Mouse (Mus musculus) liver, postnatal 0 days (tissue): Measurements from ENCODE around the gene Vtcn1.

Experiments
- CTCF ChIP-seq: sonication (generic); IDR thresholded peaks from 2 replicates; pipeline ENCODE4 v1.5.1; 2016; ENCODE audit warnings: antibody characterized with exemption, low read depth
- EP300 ChIP-seq: IDR thresholded peaks from 2 replicates; pipeline ENCODE4 v1.6.1; 2016; ENCODE audit warnings: antibody characterized with exemption, low read depth, mild to moderate bottlenecking

DNA sequence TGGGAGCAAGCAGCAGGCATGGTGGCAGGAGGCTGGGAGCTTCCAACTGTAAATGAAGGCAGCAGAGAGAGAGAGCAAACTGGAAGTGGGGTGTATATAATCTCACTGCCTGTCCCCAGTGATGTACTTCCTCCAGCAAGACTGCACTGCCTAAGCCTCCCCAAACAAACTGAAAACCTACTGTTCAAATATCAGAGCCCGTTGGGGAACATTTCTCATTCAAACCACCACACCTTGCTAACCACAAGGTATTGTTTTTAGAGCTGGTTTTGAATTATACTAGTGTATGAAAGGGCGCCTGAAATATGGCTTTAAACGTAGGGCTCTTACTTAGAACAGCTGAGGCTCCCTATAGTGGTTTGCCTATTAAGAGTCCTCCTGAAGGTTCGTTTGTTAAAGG lies 6.5 kb upstream of the Vtcn1 start:
- no peak for TF ChIP-seq CTCF
- no peak for TF ChIP-seq EP300
